ENCODE assay signal across 21 mouse cellular contexts in genomic region chr1:38873911-38874310, GRCm38 (mm10). TPM values are rescaled to one million over a fixed set of nuclear protein-coding genes. Genes with fewer than 3 reads are reported as not detected.
DNase-seq lines count a peak whose midpoint lies in the region; ATAC-seq and TF ChIP-seq lines count a peak whose summit lies in the region.
"Had no signal": no experiment of that assay in that cellular context is flagged by ENCODE, and none has a peak within 500 bp of the region (broad histone marks: within the 10 kb centered on the region; RNA-seq: fewer than 3 reads in every experiment).

No protein-coding gene starts in this region.

- H3K9ac ChIP-seq in ES-Bruce4 (ENCODE audit: low read depth, poor library complexity, severe bottlenecking) = no peak overlapping the region
- H3K9ac ChIP-seq in hindbrain, embryonic 16.5 days (ENCODE audit: low read depth, low read length) = no peak overlapping the region
- no peak overlapping the region for H3K9ac ChIP-seq in liver, embryonic 12.5 days
- H3K9ac ChIP-seq: embryonic facial prominence, embryonic 12.5 days; forebrain, embryonic 15.5 days; hindbrain, embryonic 12.5 days had no signal

- DNase-seq in ES-CJ7 (ENCODE audit: low read depth, low spot score) = peak; percentile 65
- peak; percentile 39 for DNase-seq in cerebellum, adult 8-10 months
- DNase-seq in cerebellum, postnatal 14 days = peak; percentile 43 to 69
- no peak for DNase-seq in layer of hippocampus, adult 18-20 months (ENCODE audit: low spot score in 2 of 2)
- DNase-seq: adrenal gland, adult 8-10 months; adrenal gland, postnatal 36 days; gastrocnemius, postnatal 10 days; heart, adult 18-20 months; heart, postnatal 10 days; heart, postnatal 4 days; kidney, adult 11 months; kidney, adult 9 months had no signal

- no peaks in the 10 kb centered on the region for H3K36me3 ChIP-seq in ES-Bruce4 (ENCODE audit: control insufficient read depth, insufficient read depth, low read length, poor library complexity, severe bottlenecking)
- peaks cover 6% of the 10 kb centered on the region for H3K36me3 ChIP-seq in hindbrain, embryonic 16.5 days (ENCODE audit: control insufficient read depth, insufficient read depth, low read length)
- H3K36me3 ChIP-seq in liver, embryonic 12.5 days = no peaks in the 10 kb centered on the region
- H3K36me3 ChIP-seq: embryonic facial prominence, embryonic 12.5 days; heart, embryonic 10.5 days had no signal

- H3K27ac ChIP-seq in ES-Bruce4 (ENCODE audit: insufficient read depth, low read length) = no peak overlapping the region
- no peak overlapping the region for H3K27ac ChIP-seq in hindbrain, embryonic 16.5 days (ENCODE audit: low read depth, low read length)
- no peak overlapping the region for H3K27ac ChIP-seq in liver, embryonic 12.5 days
- H3K27ac ChIP-seq: embryonic facial prominence, embryonic 12.5 days; forebrain, embryonic 15.5 days; heart, embryonic 10.5 days; hindbrain, embryonic 12.5 days; hindbrain, postnatal 0 days had no signal

- 0 out of 2 replicates have a peak, but pooled peaks have one; percentile 34 for TF ChIP-seq EP300 in ES-Bruce4 (IDR thresholded peaks at IDR 0.05; ENCODE audit: insufficient read depth, low read depth, low read length)

- no peaks in the 10 kb centered on the region for H3K27me3 ChIP-seq in ES-Bruce4 (ENCODE audit: control insufficient read depth, insufficient read depth, low read length, poor library complexity, severe bottlenecking)
- H3K27me3 ChIP-seq in hindbrain, embryonic 16.5 days (replicated peaks; ENCODE audit: control insufficient read depth, insufficient read depth, low read length) = no peaks in the 10 kb centered on the region
- no peaks in the 10 kb centered on the region for H3K27me3 ChIP-seq in liver, embryonic 12.5 days (replicated peaks)
- H3K27me3 ChIP-seq: embryonic facial prominence, embryonic 12.5 days; forebrain, embryonic 15.5 days; hindbrain, embryonic 12.5 days had no signal

- H3K4me3 ChIP-seq in ES-Bruce4 (ENCODE audit: low read depth, low read length) = no peak overlapping the region
- no peak overlapping the region for H3K4me3 ChIP-seq in hindbrain, embryonic 16.5 days (ENCODE audit: low read length)
- H3K4me3 ChIP-seq in liver, embryonic 12.5 days = no peak overlapping the region
- H3K4me3 ChIP-seq: embryonic facial prominence, embryonic 12.5 days; forebrain, embryonic 15.5 days; heart, embryonic 10.5 days; hindbrain, embryonic 12.5 days had no signal

- 91% methylated on average over 5 of the region's 5 CpGs for WGBS in hindbrain, embryonic 16.5 days
- 62% methylated on average over 5 of the region's 5 CpGs for WGBS in liver, embryonic 12.5 days (ENCODE audit: insufficient replicate concordance)

- no peak overlapping the region for H3K4me2 ChIP-seq in hindbrain, embryonic 16.5 days (ENCODE audit: low read length)
- H3K4me2 ChIP-seq in liver, embryonic 12.5 days = no peak overlapping the region
- H3K4me2 ChIP-seq: embryonic facial prominence, embryonic 12.5 days; forebrain, embryonic 15.5 days; hindbrain, embryonic 12.5 days had no signal

- no peak for TF ChIP-seq POLR2A in ES-Bruce4 (IDR thresholded peaks at IDR 0.05; ENCODE audit: insufficient read depth, low read length)

- TF ChIP-seq CTCF in ES-Bruce4 (IDR thresholded peaks at IDR 0.05; ENCODE audit: low read depth, low read length) = no peak

- ATAC-seq in hindbrain, embryonic 16.5 days = no peak
- no peak for ATAC-seq in liver, embryonic 12.5 days
- ATAC-seq: forebrain, embryonic 15.5 days; hindbrain, postnatal 0 days had no signal

- H3K9me3 ChIP-seq in ES-Bruce4 (replicated peaks; ENCODE audit: control insufficient read depth, insufficient read depth, low read length, poor library complexity, severe bottlenecking) = peaks cover under 1% of the 10 kb centered on the region
- no peaks in the 10 kb centered on the region for H3K9me3 ChIP-seq in hindbrain, embryonic 16.5 days (ENCODE audit: control insufficient read depth, low read length)
- H3K9me3 ChIP-seq in liver, embryonic 12.5 days (replicated peaks) = no peaks in the 10 kb centered on the region
- H3K9me3 ChIP-seq: embryonic facial prominence, embryonic 12.5 days; forebrain, embryonic 15.5 days; heart, embryonic 10.5 days; hindbrain, embryonic 12.5 days had no signal

- peaks cover 4% of the 10 kb centered on the region for H3K4me1 ChIP-seq in ES-Bruce4 (ENCODE audit: control insufficient read depth, insufficient read depth, low read length)
- no peaks in the 10 kb centered on the region for H3K4me1 ChIP-seq in hindbrain, embryonic 16.5 days (ENCODE audit: control insufficient read depth, insufficient read depth, low read depth, low read length)
- no peaks in the 10 kb centered on the region for H3K4me1 ChIP-seq in liver, embryonic 12.5 days
- H3K4me1 ChIP-seq: embryonic facial prominence, embryonic 12.5 days; heart, embryonic 10.5 days; hindbrain, embryonic 12.5 days had no signal

RNA-seq across cellular contexts. Expression of gene Chst10, which starts 24.1 kb away (rescaled TPM):
- 7.7 and 8.5 TPM in 2 replicates for polyA plus RNA-seq in ES-Bruce4 (2011; ENCODE audit: insufficient read depth, insufficient read length, low read depth, missing spikeins)
- 50.4 and 55.6 TPM in 2 replicates for polyA plus RNA-seq in hindbrain, embryonic 16.5 days (2015; fragmentation: Nextera tagmentation; extraction: Ambion mirVana)
- 10 to 100 TPM; 49.6 to 53.3 TPM for total RNA-seq in layer of hippocampus, adult 18-20 months (2021)
- 0.61 and 0.86 TPM in 2 replicates for polyA plus RNA-seq in liver, embryonic 12.5 days (2016; fragmentation: Nextera tagmentation; extraction: Ambion mirVana)

RNA-seq across cellular contexts. Expression of gene Lonrf2, which starts 37.4 kb away (rescaled TPM):
- polyA plus RNA-seq in ES-Bruce4 (2011; ENCODE audit: insufficient read depth, insufficient read length, low read depth, missing spikeins) = 0.12 and 0.32 TPM in 2 replicates
- polyA plus RNA-seq in hindbrain, embryonic 16.5 days (2015; fragmentation: Nextera tagmentation; extraction: Ambion mirVana) = 18.4 and 23.0 TPM in 2 replicates
- 100 to 1,000 TPM; 106 to 110 TPM for total RNA-seq in layer of hippocampus, adult 18-20 months (2021)
- 0.15 and 0.31 TPM in 2 replicates for polyA plus RNA-seq in liver, embryonic 12.5 days (2016; fragmentation: Nextera tagmentation; extraction: Ambion mirVana)
- total RNA-seq: MEL had no signal

Comparison
In these comparisons a context has a peak if more than half of its experiments do, and no peak if none do; other contexts are left out.
1. DNase-seq: peak in ES-CJ7 (single experiment), cerebellum, adult 8-10 months (single experiment) and cerebellum, postnatal 14 days (2 of 2); none in layer of hippocampus, adult 18-20 months (0 of 2).
2. RNA of gene Lonrf2, which starts 37.4 kb away (polyA plus RNA-seq): 18.4 to 23.0 TPM in hindbrain, embryonic 16.5 days; 0.15 to 0.31 TPM in liver, embryonic 12.5 days and 0.12 to 0.32 TPM in ES-Bruce4; every median in the first group is over 10 times any median in the second.